Mouse (Mus musculus) B cell, adult 67 days (primary cell): ENCODE measurements around the gene Zfp410. TPM values are rescaled to one million over a fixed set of nuclear protein-coding genes. Genes with fewer than 3 reads are reported as not detected.

Source experiments
- total RNA-seq, 2 experiments: library from RNA; stranded (reverse); gene quantifications; 4 replicates each; pipeline ENCODE4 v1.2.4; 2023

Zfp410 gene
- total RNA-seq = 10 to 100 TPM; 61.2 to 62.8 TPM

GRCm38 (mm10) chr12:84316721-84317621 lies at the start of gene Zfp410:
Zfp410 (plus strand) TSS chr12:84316852.

GRCm38 (mm10) chr12:84284885-84285592 lies 31.6 kb upstream of the Zfp410 start, which contains the start of gene Ptgr2:
Ptgr2 (plus strand) TSS chr12:84285232.

GRCm38 (mm10) chr12:84361555-84362489 lies 45.2 kb downstream of the Zfp410 start, which contains the start of the genes Coq6 and Fam161b:
Coq6 (plus strand) TSS chr12:84361657.
Fam161b (minus strand) TSS chr12:84361833.

Other genes with a start within 250 kb of the Zfp410 start
- not detected for gene Acot5, start 247.5 kb upstream of the Zfp410 start, total RNA-seq
- 1 to 10 TPM in 1 of 2 experiments, under 1 TPM in 1; 0.95 to 1.1 TPM for gene Acot6, start 216.2 kb upstream of the Zfp410 start, total RNA-seq
- gene Dnal1, start 202.5 kb upstream of the Zfp410 start, total RNA-seq = 1 to 10 TPM in 1 of 2 experiments, under 1 TPM in 1; 0.46 to 1.5 TPM
- 10 to 100 TPM in 1 of 2 experiments, 1 to 10 TPM in 1; 9.5 to 12.0 TPM for gene Pnma1, start 168.4 kb upstream of the Zfp410 start, total RNA-seq
- 100 to 1,000 TPM; 170 to 178 TPM for gene Elmsan1, start 98.0 kb upstream of the Zfp410 start, total RNA-seq
- 10 to 100 TPM; 18.9 to 25.4 TPM for gene Ptgr2, start 31.6 kb upstream of the Zfp410 start, total RNA-seq
- 10 to 100 TPM; 28.9 to 38.9 TPM for gene Coq6, start 44.8 kb downstream of the Zfp410 start, total RNA-seq
- gene Fam161b, start 45.0 kb downstream of the Zfp410 start, total RNA-seq = 1 to 10 TPM; 1.7 TPM
- gene Entpd5, start 92.2 kb downstream of the Zfp410 start, total RNA-seq = 10 to 100 TPM; 31.3 to 33.4 TPM
- gene Bbof1, start 92.2 kb downstream of the Zfp410 start, total RNA-seq = 1 to 10 TPM; 1.3 to 1.8 TPM
- gene Rnf113a2, start 100.3 kb downstream of the Zfp410 start, total RNA-seq = 10 to 100 TPM; 43.1 to 45.4 TPM
- gene Aldh6a1, start 134.2 kb downstream of the Zfp410 start, total RNA-seq = 10 to 100 TPM; 10.7 to 12.1 TPM
- 10 to 100 TPM; 23.8 to 25.7 TPM for gene Lin52, start 134.6 kb downstream of the Zfp410 start, total RNA-seq